Mouse (Mus musculus) bone marrow, adult 2 months (tissue): ENCODE results near the gene Robo3. TPM values are rescaled to one million over a fixed set of nuclear protein-coding genes. Genes with fewer than 3 reads are reported as not detected.

Source experiments
- H3K27ac ChIP-seq: fragments of 200-500 bp; 2 replicates; pipeline ENCODE4 v1.5.1; 2012; ENCODE audit warnings: low read depth, mild to moderate bottlenecking, control low read depth, inconsistent platforms, low read length; ENCODE audit not compliant: control insufficient read depth, poor library complexity, insufficient read depth
- H3K4me1 ChIP-seq: fragments of 200-500 bp; 2 replicates; pipeline ENCODE4 v1.6.1; 2011; ENCODE audit warnings: low read length; ENCODE audit not compliant: control insufficient read depth, insufficient read depth
- H3K4me3 ChIP-seq: fragments of 200-500 bp; replicated peaks from 2 replicates; pipeline ENCODE3; 2011; ENCODE audit warnings: mild to moderate bottlenecking, low read depth, low read length, control low read depth; ENCODE audit not compliant: control insufficient read depth
- CTCF ChIP-seq: fragments of 200-500 bp; IDR thresholded peaks from 2 replicates; pipeline ENCODE4 v1.5.1; 2011; ENCODE audit warnings: low read length, control low read depth; ENCODE audit not compliant: control insufficient read depth, insufficient read depth
- POLR2A ChIP-seq: fragments of 200-500 bp; IDR thresholded peaks from 2 replicates; pipeline ENCODE4 v1.6.1; 2011; ENCODE audit warnings: low read depth, mild to moderate bottlenecking, control low read depth, low read length, borderline replicate concordance; ENCODE audit not compliant: control insufficient read depth
- WGBS: fragments of 180-500 bp; shearing (Covaris S2); methylation state at CpG from one replicate; pipeline ENCODE4 v1.1.7; 2018; 5-methylcytosine and 5-hydroxymethylcytosine counted together
- polyA plus RNA-seq: library from polyadenylated mRNA; stranded (reverse); fragments of >200 nt; gene quantifications from 2 replicates; pipeline ENCODE4 v1.2.4, GENCODE M21; 2011; ENCODE audit warnings: low replicate concordance; ENCODE audit not compliant: missing spikeins, insufficient read depth, insufficient read length

Gene Robo3
- polyA plus RNA-seq, 1 experiment = 10.8 TPM

GRCm38 (mm10) chr9:37418791-37419190, 14.3 kb downstream of the Robo3 start:
- H3K4me1 ChIP-seq = no peaks in the 10 kb centered on the region; the same call in 1 of the 2 replicates
- 63% methylated on average over 4 of the region's 4 CpGs for WGBS
- no peak overlapping the region for H3K27ac ChIP-seq
- TF ChIP-seq CTCF (no peak), POLR2A (no peak)
- no peak overlapping the region for H3K4me3 ChIP-seq

- TF ChIP-seq POLR2A = no peak
- TF ChIP-seq CTCF = no peak
- H3K4me1 ChIP-seq = no peaks in the 10 kb centered on the region
- 71% methylated on average over 3 of the region's 3 CpGs for WGBS
- H3K27ac ChIP-seq = no peak overlapping the region
- H3K4me3 ChIP-seq = no peak overlapping the region
Observed at GRCm38 (mm10) chr9:37414666-37415065, 18.4 kb downstream of the Robo3 start.

- no peak overlapping the region for H3K27ac ChIP-seq
- H3K4me1 ChIP-seq = no peaks in the 10 kb centered on the region
- H3K4me3 ChIP-seq = no peak overlapping the region
- 70% methylated on average over 3 of the region's 3 CpGs for WGBS
- TF ChIP-seq POLR2A = no peak
- TF ChIP-seq CTCF = no peak
Observed at GRCm38 (mm10) chr9:37412989-37413388, 20.1 kb downstream of the Robo3 start.

- TF ChIP-seq CTCF (no peak), POLR2A (no peak)
- Histone ChIP-seq H3K4me1 (no peaks in the 10 kb centered on the region), H3K27ac (no peak overlapping the region), H3K4me3 (no peak overlapping the region)
- 74% methylated on average over 8 of the region's 8 CpGs for WGBS
Observed at GRCm38 (mm10) chr9:37409698-37410445, 23.2 kb downstream of the Robo3 start.

GRCm38 (mm10) chr9:37407850-37408502, 25.1 kb downstream of the Robo3 start:
- Histone ChIP-seq H3K27ac (no peak overlapping the region), H3K4me1 (no peaks in the 10 kb centered on the region), H3K4me3 (no peak overlapping the region)
- WGBS = 73% methylated on average over 19 of the region's 19 CpGs
- TF ChIP-seq CTCF (no peak), POLR2A (no peak)

GRCm38 (mm10) chr9:37406372-37406771, 26.7 kb downstream of the Robo3 start:
- TF ChIP-seq CTCF (peak; percentile 62), POLR2A (no peak)
- no peak overlapping the region for H3K4me3 ChIP-seq
- no peak overlapping the region for H3K27ac ChIP-seq
- no peaks in the 10 kb centered on the region; the same call in 1 of the 2 replicates for H3K4me1 ChIP-seq
- 0% methylated on average over 1 of the region's 1 CpGs for WGBS

- Histone ChIP-seq H3K4me1 (no peaks in the 10 kb centered on the region; the same call in 1 of the 2 replicates), H3K4me3 (no peak overlapping the region), H3K27ac (no peak overlapping the region)
- TF ChIP-seq CTCF (no peak), POLR2A (no peak)
- 71% methylated on average over 7 of the region's 7 CpGs for WGBS
Observed at GRCm38 (mm10) chr9:37403011-37403410, 30.0 kb downstream of the Robo3 start.

- Histone ChIP-seq H3K27ac (no peak overlapping the region; the same call in 1 of the 2 replicates), H3K4me1 (no peaks in the 10 kb centered on the region; the same call in 1 of the 2 replicates), H3K4me3 (peak overlapping the region; percentile 11)
- TF ChIP-seq POLR2A (no peak), CTCF (no peak)
- WGBS = 47% methylated on average over 7 of the region's 7 CpGs
Observed at GRCm38 (mm10) chr9:37402501-37402900, 30.5 kb downstream of the Robo3 start.
